Mouse (Mus musculus) limb, embryonic 15.5 days (tissue): ENCODE data around the gene Pik3ip1. TPM values are rescaled to one million over a fixed set of nuclear protein-coding genes. Genes with fewer than 3 reads are reported as not detected.

Experiments used
- ATAC-seq: fragments of 200-750 bp; cut with Nextera tagmentation; 2 replicates; pipeline ENCODE4 v1.8.0; 2017; ENCODE audit warnings: low read depth, moderate TSS enrichment; ENCODE audit not compliant: insufficient number of reproducible peaks, low FRiP score, low TSS enrichment
- H3K27ac ChIP-seq: fragments of 300-500 bp; sonication (generic); 2 replicates; pipeline ENCODE4 v1.5.1; 2015; ENCODE audit warnings: moderate library complexity, mild to moderate bottlenecking, inconsistent platforms
- H3K27me3 ChIP-seq: fragments of 300-500 bp; sonication (generic); 2 replicates; pipeline ENCODE4 v1.6.1; 2015; ENCODE audit warnings: inconsistent platforms
- H3K36me3 ChIP-seq: fragments of 300-500 bp; sonication (generic); 2 replicates; pipeline ENCODE4 v1.6.1; 2015; ENCODE audit warnings: inconsistent platforms
- H3K4me1 ChIP-seq: fragments of 300-500 bp; sonication (generic); 2 replicates; pipeline ENCODE4 v1.6.1; 2015; ENCODE audit warnings: inconsistent platforms
- H3K4me2 ChIP-seq: fragments of 300-500 bp; sonication (generic); 2 replicates; pipeline ENCODE4 v1.6.1; 2015; ENCODE audit warnings: mild to moderate bottlenecking, inconsistent platforms
- H3K4me3 ChIP-seq: fragments of 300-500 bp; sonication (generic); 2 replicates; pipeline ENCODE4 v1.5.1; 2015; ENCODE audit warnings: mild to moderate bottlenecking, inconsistent platforms
- H3K9ac ChIP-seq: fragments of 300-500 bp; sonication (generic); 2 replicates; pipeline ENCODE4 v1.6.1; 2015; ENCODE audit warnings: inconsistent platforms
- H3K9me3 ChIP-seq: fragments of 300-500 bp; sonication (generic); 2 replicates; pipeline ENCODE4 v1.6.1; 2016; ENCODE audit warnings: inconsistent platforms
- WGBS: fragments of 180-500 bp; shearing (Covaris S2); methylation state at CpG from one replicate; pipeline ENCODE4 v1.1.7; 2015; 5-methylcytosine and 5-hydroxymethylcytosine counted together
- polyA plus RNA-seq: library from polyadenylated mRNA; unstranded; fragments of >200 nt; fragmentation: Nextera tagmentation; extraction: Ambion mirVana; gene quantifications from 2 replicates; pipeline ENCODE4 v1.2.1, GENCODE M21; 2015

The Pik3ip1 gene
- polyA plus RNA-seq, 1 experiment from 2014 or later = 15.6 TPM

DNA sequence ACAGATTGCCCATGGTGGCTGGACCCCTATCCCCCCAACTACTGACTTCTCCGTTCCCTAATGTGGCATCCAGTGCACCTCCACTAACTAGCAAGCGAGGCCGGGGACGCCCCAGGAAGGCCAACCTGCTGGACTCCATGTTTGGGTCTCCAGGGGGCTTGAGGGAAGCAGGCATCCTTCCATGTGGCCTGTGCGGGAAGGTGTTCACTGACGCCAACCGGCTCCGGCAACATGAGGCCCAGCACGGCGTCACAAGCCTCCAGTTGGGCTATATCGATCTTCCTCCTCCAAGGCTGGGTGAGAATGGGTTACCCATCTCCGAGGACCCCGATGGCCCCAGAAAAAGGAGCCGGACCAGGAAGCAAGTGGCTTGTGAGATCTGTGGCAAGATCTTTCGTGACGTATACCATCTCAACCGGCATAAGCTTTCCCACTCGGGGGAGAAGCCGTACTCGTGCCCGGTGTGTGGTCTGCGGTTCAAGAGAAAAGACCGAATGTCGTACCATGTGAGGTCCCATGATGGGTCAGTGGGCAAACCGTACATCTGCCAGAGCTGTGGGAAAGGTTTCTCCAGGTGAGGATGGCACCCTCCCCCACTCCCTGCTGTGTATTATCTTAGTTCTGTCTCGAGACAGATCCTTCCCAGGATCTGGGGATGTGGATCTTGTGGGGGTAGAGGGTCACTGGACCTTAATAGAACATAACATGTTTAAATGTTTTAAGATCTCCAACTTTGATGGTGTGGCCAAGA, 38.7 kb upstream of the Pik3ip1 start:
- under 1% methylated on average over 26 of the region's 26 CpGs for WGBS
- Histone ChIP-seq H3K36me3 (peaks cover 32% of the 10 kb centered on the region), H3K27me3 (no peaks in the 10 kb centered on the region), H3K9ac (peak overlapping the region; percentile 91), H3K4me3 (peak overlapping the region; percentile 75), H3K27ac (peak overlapping the region; percentile 100), H3K4me1 (peaks cover 54% of the 10 kb centered on the region), H3K4me2 (peak overlapping the region; percentile 95), H3K9me3 (no peaks in the 10 kb centered on the region)
- no peak for ATAC-seq

GRCm38 (mm10) chr11:3292062-3292421, 38.2 kb upstream of the Pik3ip1 start:
- no peaks in the 10 kb centered on the region for H3K9me3 ChIP-seq
- peaks cover 59% of the 10 kb centered on the region for H3K4me1 ChIP-seq
- H3K4me2 ChIP-seq = peak overlapping the region; percentile 95
- H3K9ac ChIP-seq = peak overlapping the region; percentile 91
- no peaks in the 10 kb centered on the region for H3K27me3 ChIP-seq
- ATAC-seq = no peak
- H3K27ac ChIP-seq = peak overlapping the region; percentile 100
- peak overlapping the region; percentile 75 for H3K4me3 ChIP-seq
- peaks cover 37% of the 10 kb centered on the region for H3K36me3 ChIP-seq
- WGBS = under 1% methylated on average over 8 of the region's 8 CpGs

DNA sequence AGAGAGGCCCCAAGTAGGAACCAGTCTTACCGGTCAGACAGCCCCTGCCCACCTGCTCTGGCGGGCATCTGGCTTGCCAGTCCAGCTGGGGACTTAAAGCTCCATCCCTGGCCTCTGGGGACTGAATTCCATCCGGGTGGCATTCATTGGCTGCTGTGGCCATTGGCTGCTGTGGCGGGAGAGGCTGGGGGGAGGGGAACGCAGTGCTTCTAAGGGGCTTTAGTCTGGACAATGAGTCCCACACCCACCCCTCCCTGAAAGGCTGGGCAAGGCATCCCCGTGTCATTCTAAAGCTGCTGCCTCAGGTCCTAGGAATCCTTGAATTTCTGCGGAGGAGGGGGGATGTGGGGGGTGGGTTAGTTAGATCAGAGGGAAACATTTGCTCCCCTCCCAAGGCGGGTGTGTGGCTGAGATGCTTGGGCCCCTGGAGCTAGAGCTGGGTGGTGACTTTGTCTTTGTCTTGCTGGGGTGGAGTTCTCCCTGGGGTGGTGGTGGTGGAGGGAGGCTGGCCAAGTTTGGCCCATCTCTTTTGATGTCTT, 37.4 kb upstream of the Pik3ip1 start:
- H3K4me3 ChIP-seq = peak overlapping the region; percentile 75
- H3K9ac ChIP-seq = peak overlapping the region; percentile 91
- peaks cover 45% of the 10 kb centered on the region for H3K36me3 ChIP-seq
- peak overlapping the region; percentile 100 for H3K27ac ChIP-seq
- ATAC-seq = no peak
- H3K27me3 ChIP-seq = no peaks in the 10 kb centered on the region
- H3K9me3 ChIP-seq = no peaks in the 10 kb centered on the region
- H3K4me1 ChIP-seq = peaks cover 59% of the 10 kb centered on the region
- WGBS = 0% methylated on average over 8 of the region's 8 CpGs
- peak overlapping the region; percentile 95 for H3K4me2 ChIP-seq

GRCm38 (mm10) chr11:3293361-3293760, 36.8 kb upstream of the Pik3ip1 start:
- H3K27me3 ChIP-seq = no peaks in the 10 kb centered on the region
- peak overlapping the region; percentile 95 for H3K4me2 ChIP-seq
- H3K9me3 ChIP-seq = no peaks in the 10 kb centered on the region
- peak overlapping the region; percentile 100; the same call in 1 of the 2 replicates for H3K27ac ChIP-seq
- peak overlapping the region; percentile 10; the same call in 1 of the 2 replicates for H3K9ac ChIP-seq
- peak overlapping the region; percentile 75 for H3K4me3 ChIP-seq
- H3K4me1 ChIP-seq = peaks cover 56% of the 10 kb centered on the region
- WGBS = 42% methylated on average over 4 of the region's 4 CpGs
- H3K36me3 ChIP-seq = peaks cover 51% of the 10 kb centered on the region
- no peak for ATAC-seq

- no peak overlapping the region for H3K27ac ChIP-seq
- no peak overlapping the region for H3K9ac ChIP-seq
- H3K9me3 ChIP-seq = no peaks in the 10 kb centered on the region
- 92% methylated on average over 2 of the region's 2 CpGs for WGBS
- peaks cover 52% of the 10 kb centered on the region for H3K4me1 ChIP-seq
- H3K4me2 ChIP-seq = no peak overlapping the region
- ATAC-seq = no peak
- H3K36me3 ChIP-seq = peaks cover 63% of the 10 kb centered on the region
- no peaks in the 10 kb centered on the region for H3K27me3 ChIP-seq
- H3K4me3 ChIP-seq = no peak overlapping the region
Observed at GRCm38 (mm10) chr11:3294641-3295040, 35.6 kb upstream of the Pik3ip1 start.

DNA sequence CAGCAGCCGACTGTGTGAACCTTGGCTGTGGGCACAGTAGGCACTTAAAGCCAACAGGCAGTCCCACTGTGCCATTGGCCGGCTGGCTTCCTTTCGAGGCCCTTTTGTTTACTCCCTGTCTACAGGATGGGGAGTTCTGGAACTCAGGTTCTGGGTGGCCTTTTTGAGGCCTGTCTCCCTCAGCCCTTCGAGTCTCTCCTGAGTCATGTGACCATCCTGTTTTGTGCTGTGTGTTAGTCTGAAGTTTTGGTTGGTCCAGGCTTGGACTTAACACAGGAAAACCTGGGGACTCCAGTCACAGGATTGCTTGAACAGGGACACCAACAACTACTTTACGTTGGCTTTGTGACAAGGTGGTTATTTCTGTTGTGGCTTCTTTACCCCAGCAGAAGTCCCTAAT, 34.1 kb upstream of the Pik3ip1 start:
- Histone ChIP-seq H3K27ac (no peak overlapping the region), H3K4me3 (no peak overlapping the region), H3K36me3 (peaks cover 76% of the 10 kb centered on the region), H3K4me2 (no peak overlapping the region), H3K9me3 (no peaks in the 10 kb centered on the region), H3K4me1 (peaks cover 48% of the 10 kb centered on the region), H3K9ac (no peak overlapping the region), H3K27me3 (no peaks in the 10 kb centered on the region)
- 67% methylated on average over 5 of the region's 5 CpGs for whole genome bisulfite sequencing
- ATAC-seq = no peak

DNA sequence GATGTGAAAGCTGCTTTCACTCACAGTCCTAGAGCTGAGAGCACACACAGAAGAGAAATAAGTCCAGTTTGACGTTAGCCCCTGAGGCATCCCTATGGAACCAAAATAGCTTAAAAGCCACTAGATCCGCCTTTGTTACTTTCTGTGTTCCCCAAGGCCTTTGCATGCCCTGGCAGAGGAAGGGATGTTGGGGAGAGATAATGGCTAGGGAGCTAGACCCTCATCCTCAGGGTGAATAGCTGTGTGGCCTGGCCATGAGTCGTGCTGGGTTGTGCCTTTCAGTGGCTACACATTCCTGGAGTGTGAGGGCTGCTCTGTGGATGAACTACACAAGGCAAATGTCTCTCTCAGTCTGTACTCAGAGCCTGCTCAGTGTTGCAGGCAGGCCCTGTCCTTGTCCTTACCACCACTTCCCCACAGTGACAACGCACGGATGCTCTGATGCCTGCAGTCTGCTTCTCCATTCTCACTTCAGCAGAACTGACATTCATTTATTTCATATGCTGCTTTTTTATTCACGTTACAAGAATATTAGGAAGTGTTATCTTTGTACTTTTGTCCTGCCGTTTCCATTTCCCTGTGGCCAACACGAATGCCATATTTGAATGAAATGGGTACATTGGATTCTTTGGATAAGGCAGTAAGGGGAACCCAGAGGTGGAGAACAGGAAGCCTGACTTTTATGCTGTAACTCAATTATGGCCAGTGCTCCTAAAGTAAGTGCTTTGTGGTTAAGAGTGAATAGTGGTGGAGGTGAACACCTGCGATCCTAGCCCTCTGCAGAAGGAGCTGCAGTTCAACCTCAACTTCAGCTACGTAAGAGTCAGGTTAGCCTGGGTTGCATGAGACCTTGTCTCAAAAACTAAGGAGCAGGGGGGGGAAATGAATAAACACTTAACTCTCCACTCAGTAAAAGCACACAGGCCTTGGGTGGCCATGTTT, 32.1 kb upstream of the Pik3ip1 start:
- Histone ChIP-seq H3K27ac (no peak overlapping the region), H3K4me1 (peaks cover 41% of the 10 kb centered on the region), H3K4me3 (no peak overlapping the region), H3K36me3 (peaks cover 96% of the 10 kb centered on the region), H3K9ac (no peak overlapping the region), H3K27me3 (no peaks in the 10 kb centered on the region), H3K9me3 (no peaks in the 10 kb centered on the region), H3K4me2 (no peak overlapping the region)
- WGBS = 84% methylated on average over 10 of the region's 10 CpGs
- ATAC-seq = no peak

- Histone ChIP-seq H3K36me3 (peaks cover 93% of the 10 kb centered on the region), H3K4me3 (no peak overlapping the region), H3K27me3 (no peaks in the 10 kb centered on the region), H3K9me3 (no peaks in the 10 kb centered on the region), H3K4me2 (no peak overlapping the region), H3K9ac (no peak overlapping the region), H3K4me1 (peaks cover 37% of the 10 kb centered on the region), H3K27ac (no peak overlapping the region)
- no peak for ATAC-seq
- WGBS = 88% methylated on average over 14 of the region's 14 CpGs
Observed at GRCm38 (mm10) chr11:3298813-3299185, 31.4 kb upstream of the Pik3ip1 start.

GRCm38 (mm10) chr11:3301075-3301474, 29.1 kb upstream of the Pik3ip1 start:
- H3K9me3 ChIP-seq = no peaks in the 10 kb centered on the region
- peaks cover 19% of the 10 kb centered on the region for H3K4me1 ChIP-seq
- no peak overlapping the region for H3K4me2 ChIP-seq
- H3K36me3 ChIP-seq = peaks cover 86% of the 10 kb centered on the region
- 97% methylated on average over 5 of the region's 5 CpGs for WGBS
- H3K27ac ChIP-seq = no peak overlapping the region
- no peak overlapping the region for H3K9ac ChIP-seq
- H3K4me3 ChIP-seq = no peak overlapping the region
- ATAC-seq = no peak
- H3K27me3 ChIP-seq = no peaks in the 10 kb centered on the region

DNA sequence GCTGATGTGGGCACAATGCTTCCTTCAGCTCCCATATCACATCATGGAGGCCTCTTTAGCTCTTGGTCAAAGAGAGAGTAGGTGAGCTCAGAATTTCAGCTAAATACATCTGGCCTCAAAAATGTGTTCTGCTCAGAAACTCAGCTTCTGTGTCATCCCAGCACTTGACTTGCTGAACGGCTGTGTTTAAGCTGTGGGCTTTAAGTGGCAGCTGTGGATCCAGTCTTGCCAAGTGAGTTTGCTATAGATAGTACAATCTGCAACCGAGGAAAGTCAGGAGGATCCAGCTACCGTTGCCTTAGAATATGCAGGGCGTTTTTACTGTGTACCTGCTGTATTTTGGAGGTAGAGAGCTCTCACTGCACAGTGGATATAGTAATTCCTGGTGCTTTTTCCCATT, 27.8 kb upstream of the Pik3ip1 start:
- no peak overlapping the region for H3K9ac ChIP-seq
- H3K4me3 ChIP-seq = no peak overlapping the region
- no peak for ATAC-seq
- H3K4me2 ChIP-seq = no peak overlapping the region
- H3K9me3 ChIP-seq = no peaks in the 10 kb centered on the region
- H3K27ac ChIP-seq = peak overlapping the region; percentile 29
- H3K4me1 ChIP-seq = peaks cover 13% of the 10 kb centered on the region
- 69% methylated on average over 4 of the region's 4 CpGs for WGBS
- H3K36me3 ChIP-seq = peaks cover 86% of the 10 kb centered on the region
- no peaks in the 10 kb centered on the region for H3K27me3 ChIP-seq

DNA sequence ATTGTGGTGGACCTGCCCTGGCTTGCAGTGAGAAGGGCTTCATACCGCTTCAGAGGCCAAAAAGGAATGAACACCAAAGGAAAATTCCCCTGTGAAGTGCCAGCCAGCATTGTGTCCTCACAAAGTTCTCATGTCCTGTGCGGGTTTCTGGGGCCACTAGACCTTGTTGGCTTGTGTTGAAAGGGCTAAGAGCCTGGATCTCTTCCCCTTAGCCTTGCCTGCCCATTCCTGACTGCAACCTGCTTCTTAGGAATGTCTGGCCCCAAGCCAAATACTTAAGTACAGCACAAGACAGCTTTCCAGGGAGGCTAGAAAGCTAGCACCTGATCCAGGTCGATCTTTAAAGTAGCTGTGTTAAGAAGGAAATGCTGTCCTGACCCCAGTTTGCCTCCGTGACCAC, 27.4 kb upstream of the Pik3ip1 start:
- no peak overlapping the region for H3K9ac ChIP-seq
- peak overlapping the region; percentile 29 for H3K27ac ChIP-seq
- no peak overlapping the region for H3K4me2 ChIP-seq
- H3K27me3 ChIP-seq = no peaks in the 10 kb centered on the region
- H3K36me3 ChIP-seq = peaks cover 86% of the 10 kb centered on the region
- WGBS = 44% methylated on average over 4 of the region's 4 CpGs
- peaks cover 13% of the 10 kb centered on the region for H3K4me1 ChIP-seq
- H3K9me3 ChIP-seq = no peaks in the 10 kb centered on the region
- no peak for ATAC-seq
- H3K4me3 ChIP-seq = no peak overlapping the region

DNA sequence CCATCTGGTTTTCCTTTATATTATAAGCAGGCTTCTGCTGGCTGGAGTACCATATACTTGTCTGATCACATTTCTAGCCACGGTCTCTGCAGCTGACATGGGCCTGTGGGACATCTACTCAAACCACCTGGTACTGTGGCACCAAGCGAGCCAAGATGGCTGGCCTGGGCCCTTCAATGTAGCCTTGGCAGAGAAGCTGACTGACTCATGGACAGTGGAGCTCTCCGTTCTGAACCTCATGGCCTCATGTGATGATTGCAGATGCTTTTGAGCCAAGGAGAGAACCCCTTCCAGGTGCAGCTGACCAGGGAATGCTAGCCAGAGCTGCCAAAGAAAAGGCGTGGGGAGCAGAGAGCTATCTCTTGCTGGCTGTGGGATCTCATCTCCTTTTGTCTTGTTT, 24.4 kb upstream of the Pik3ip1 start:
- H3K4me2 ChIP-seq = no peak overlapping the region
- H3K9me3 ChIP-seq = no peaks in the 10 kb centered on the region
- no peak for ATAC-seq
- H3K36me3 ChIP-seq = peaks cover 87% of the 10 kb centered on the region
- H3K4me3 ChIP-seq = no peak overlapping the region
- no peak overlapping the region for H3K27ac ChIP-seq
- H3K9ac ChIP-seq = no peak overlapping the region
- peaks cover 13% of the 10 kb centered on the region for H3K4me1 ChIP-seq
- whole genome bisulfite sequencing = 88% methylated on average over 4 of the region's 4 CpGs
- no peaks in the 10 kb centered on the region for H3K27me3 ChIP-seq
